Mouse (Mus musculus): ENCODE data around the gene Gm11027.
"Not testable (repeated sequence)": the region's sequence is repeated elsewhere in the genome, so short reads cannot be mapped to it uniquely, and the experiment has no call there.

Gm11027 gene

DNA sequence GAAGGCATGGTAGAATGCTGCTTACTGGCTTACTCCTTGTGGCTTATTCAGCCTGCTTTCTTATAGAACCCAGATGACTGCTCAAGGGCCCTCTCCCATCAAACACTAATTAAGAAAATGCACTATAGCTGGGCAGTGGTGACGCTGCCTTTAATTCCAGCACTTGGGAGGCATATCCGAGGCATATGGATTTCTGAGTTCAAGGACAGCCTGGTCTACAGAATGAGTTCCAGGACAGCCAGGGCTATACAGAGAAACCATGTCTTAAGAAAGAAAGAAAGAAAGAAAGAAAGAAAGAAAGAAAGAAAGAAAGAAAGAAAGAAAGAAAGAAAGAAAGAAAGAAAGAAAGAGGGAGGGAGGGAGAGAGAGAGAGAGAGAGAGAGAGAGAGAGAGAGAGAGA is at the start of gene Gm11027:
Gm11027 (plus strand) TSS at position 301 of the 400 bp plus-strand sequence.
- DNase-seq = not testable (repeated sequence)

DNA sequence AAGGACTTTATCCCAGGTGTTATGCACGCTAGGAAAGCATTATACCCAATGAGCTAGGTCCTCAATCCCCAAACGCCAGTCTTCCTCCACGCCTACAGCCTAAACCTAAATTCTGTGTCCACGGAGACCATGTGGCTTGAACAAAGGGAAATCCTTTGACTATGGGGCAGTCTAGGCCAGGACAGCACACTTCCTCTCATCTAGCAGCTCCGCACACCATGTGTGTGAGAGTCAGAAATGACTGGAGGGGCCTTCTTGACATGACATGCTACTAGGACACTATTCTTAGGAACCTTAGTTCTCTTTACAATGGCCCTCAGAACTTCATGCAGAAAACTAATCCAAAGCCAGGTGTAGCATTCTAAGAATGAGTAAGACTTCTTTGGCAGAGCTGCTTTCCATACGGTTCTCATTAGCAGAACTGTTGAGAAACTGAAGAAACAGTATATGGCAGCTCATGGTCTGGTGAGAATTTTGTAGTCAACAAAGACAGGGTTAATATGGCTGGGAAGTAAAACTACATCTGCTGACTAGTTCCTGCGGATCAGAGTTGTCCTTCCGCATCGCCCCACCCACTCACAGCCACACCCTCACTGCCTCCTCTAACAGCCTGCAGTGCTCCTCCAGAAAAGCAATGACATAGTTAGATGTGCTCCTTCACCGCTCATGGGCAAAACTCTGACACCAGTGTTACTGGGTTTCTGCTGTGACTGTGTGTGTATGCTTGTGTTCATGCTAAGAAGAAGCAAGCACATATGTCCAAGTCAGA is 48.7 kb upstream of the Gm11027 start:
- DNase-seq = no peak

DNA sequence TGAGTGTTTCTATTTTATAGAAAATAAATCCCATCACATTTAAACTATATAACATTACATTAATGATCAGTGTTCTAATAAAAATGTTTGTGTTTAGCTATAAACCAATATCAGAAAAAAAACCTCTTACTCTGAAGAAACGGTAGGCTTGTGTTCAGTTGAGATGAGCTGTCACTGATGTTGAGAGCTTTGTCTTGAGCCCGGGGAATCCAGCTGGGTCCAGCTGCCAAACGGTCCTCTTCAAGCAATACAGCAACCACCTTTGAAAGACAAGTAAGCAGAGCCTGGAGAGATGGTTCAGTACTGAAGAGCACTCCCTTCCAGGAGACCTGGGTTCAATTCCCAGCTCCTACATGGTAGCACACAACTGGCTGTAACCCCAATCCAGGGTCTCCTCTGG is 45.7 kb upstream of the Gm11027 start:
- no peak for DNase-seq

DNA sequence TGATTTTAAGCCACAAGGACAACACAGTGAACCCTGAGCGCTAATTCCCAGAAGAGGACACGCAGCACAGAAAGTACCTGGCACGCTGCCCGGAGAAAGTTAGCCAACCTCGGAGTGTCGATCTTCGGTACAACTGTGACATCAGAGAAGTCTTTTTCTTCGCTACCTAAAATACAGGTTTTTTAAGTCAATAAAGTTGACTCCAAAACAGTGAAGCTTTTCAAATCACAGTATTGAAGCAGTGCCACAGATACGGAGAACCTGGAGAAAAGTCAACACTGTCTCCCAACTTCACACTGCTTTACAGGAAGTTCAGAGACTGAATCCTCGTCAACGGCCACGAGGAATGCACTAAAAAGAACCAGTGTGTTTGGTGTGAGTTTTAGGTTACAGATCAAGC is 43.6 kb upstream of the Gm11027 start:
- peak; percentile 80 to 84 for DNase-seq

DNA sequence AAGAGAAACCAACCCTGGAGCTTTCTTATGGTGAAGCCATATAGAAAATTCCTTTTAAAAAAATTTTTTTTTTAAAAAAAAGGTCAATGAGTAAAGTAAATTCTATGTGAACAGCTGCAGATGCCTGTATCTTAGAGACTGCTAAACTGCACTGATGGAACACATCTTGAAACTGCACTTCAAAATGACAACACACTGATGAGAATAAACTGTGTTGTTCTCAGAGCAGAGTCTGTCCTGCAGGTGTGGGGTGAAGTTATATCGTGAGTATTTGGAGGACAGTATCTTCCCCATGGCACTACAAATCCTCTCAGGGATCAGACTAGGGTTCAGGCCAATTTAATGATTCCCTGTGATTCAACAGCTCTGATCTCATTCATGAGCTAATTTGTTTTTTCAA is 43.1 kb upstream of the Gm11027 start:
- no peak for DNase-seq

DNA sequence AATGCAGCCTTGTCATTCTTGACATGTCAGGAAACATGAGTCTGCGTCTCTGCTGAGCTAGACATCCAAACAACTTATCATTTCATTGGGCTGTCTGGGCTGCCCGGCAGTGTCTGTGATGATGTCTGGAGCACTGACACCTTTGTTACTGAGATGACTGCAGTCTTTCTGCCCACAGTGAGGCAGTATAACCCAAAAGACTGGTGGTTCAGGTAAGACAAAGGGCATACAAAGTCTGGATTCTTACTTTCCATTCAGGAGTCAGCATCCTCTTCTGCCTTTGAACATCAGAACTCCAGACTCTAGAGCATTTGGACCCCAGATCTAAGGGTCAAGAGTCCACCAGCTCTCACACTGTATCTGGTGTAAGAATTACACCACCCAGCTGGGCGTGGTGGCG is 39.8 kb upstream of the Gm11027 start:
- no peak for DNase-seq

DNA sequence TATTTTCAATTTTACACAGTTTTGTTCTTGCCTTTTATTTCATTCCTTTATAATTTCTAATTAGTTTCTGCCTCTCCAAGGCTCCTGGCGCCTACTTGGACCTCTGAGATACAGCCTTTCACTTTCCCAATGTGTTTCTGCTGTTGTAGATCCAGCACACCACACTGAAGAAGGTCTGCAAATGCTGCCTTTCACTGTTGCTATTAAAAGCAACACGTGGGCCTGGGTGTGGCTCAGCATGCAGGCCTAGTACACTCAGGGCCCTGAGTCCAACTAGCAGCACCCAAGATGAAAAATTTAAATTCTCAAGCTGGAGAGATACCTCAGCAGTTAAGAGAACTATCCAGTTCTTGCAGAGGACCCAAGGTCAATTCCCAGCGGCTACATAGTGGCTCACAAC is 38.5 kb upstream of the Gm11027 start:
- no peak for DNase-seq

DNA sequence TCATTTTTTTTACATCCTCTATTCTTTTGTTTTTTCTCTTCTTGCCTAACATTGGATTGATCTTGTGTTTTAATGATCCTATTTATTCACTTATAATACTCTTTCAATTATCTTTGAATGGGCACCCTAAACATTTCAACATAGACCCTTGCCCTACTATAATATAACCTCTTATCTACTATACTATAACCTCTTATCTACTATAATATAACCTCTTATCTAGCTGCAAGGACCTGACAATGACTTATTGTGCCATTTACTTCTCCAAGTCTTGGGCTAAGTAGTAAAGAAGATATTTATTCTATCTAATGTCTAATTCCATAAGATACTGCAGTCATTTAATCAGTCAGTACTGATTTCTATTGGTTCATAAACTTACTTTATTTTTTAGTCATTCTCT is 36.8 kb upstream of the Gm11027 start:
- DNase-seq = no peak

DNA sequence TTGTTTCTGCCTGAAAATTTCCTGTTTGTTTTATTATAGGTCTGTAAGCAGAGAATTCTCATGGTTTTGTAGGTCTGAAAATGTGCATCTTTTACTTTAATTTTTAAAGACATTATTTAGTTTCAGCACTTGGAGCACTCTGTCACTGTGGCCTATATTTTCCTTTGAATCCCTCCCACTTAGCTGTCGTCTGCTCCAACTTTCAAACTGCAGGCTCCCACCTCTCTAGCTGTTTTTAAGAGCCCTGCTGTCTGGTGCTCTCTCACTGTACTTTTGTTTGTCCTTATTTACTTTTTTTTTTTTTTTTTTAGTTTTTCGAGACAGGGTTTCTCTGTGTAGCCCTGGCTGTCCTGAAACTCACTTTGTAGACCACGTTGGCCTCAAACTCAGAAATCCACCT is 36.4 kb upstream of the Gm11027 start:
- no peak for DNase-seq

DNA sequence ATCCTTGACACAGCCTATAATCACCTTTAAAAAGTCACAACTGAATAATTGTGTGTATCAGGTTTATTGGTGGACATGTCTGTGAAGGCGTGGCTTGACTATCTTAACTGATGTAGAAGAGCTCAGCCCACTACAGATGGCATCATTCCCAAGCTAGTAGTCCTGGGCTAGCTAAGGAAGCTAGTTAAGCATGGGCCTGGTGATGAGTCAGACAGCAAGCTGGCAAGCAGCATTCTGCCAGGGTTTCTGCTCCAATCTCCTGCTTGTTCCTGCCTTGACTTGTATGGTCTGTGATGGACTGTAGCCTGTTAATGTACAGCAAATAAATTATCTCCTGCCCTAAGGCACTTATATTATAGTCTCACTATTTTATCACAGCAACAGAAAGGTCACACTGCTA is 30.6 kb upstream of the Gm11027 start:
- no peak for DNase-seq

DNA sequence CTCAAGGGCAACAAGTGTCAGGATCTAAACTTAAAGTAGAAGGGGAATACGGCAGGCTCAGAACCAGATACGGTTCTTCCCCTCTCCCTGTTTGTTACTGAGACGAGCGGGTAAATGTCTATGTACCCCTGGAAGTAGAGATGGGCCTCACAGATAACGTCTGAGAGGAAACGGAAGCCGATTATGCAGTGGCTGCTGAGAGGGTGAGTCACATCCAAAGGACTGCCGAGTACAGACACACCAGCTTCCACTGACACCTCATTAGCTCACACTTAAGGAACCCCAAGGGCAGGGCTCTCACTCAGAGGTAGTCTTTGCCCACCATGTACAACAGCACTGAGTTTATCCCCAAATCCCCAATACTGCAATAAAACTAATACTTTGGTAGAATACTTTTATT is 20.5 kb upstream of the Gm11027 start:
- no peak for DNase-seq

DNA sequence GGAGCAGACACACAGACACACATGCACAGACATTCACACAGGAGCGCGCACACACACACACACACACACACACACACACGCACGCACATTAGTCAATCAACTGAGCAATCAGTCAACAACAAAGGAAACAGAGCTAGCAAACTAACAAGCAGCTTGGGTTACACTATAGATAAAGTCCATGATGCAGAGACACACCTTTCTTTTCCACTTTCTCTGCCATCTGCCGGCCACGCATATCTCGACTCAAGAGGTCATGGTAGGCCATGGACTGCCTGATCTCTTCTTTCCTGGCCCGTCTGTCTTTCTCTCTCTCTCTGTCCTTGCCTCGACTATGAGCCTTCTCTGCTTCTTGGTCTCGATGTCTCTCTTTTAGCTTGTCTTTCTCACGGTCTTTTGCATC is 19.6 kb upstream of the Gm11027 start:
- no peak for DNase-seq

DNA sequence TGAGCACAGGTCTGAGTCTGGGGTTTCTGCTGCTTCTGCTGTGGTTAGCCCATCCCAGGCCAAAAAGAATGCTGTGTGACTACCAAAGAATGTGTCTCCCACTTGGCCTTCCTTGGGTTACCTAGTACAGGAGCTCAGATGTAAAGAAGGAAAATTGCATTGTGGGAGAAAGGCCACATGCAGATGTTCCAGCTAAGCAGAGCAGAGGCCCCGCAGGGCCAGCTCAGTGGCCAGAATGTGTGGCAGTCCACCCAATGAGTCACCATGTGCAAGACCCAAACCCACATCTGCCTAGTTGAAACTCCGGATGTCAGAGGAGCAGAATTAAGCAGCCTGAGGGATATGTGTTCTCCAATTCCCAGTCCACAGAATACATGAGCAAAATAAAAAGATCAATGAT is 16.9 kb upstream of the Gm11027 start:
- no peak for DNase-seq

DNA sequence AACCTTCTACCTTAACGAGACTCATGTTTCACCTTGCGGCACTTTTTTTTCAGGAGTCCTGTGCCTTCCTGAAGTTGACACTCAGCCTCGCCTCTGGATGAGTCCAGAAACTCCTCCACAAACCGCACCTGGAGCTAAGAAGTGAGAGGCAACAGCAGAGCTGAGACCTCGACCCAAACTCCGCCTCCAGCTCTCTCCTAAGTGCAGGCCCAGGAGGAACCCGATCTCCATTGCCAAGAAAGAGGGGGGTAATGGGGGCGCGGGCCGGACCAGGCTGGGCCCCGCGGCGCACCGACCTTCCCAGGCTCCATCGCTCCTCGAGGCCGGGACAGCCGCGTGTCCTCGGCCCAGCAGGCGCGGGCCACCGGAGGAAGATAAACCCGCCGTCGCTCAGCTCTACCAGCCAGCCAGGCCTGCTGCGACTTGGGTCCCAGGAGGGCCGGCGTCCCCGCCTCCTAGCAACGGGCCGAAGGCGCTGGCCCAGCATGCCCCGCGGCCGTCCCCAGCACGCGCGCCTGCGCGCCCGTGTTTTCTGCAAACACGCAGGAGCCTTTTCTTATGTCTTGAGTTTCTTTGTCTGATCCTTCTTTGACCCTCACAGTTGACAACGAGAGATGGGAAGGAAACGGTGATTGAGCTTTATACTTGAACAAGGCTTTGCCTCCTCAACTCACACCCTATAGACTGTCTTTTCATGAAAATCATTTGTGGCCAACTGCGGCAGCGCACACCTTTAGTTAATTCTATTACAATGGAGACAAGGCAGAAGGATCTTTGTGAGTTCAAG is 12.4 kb upstream of the Gm11027 start, which contains the start of gene Wdr60:
Wdr60 (minus strand) TSS at position 468 of the 787 bp plus-strand sequence.
- DNase-seq = peak; percentile 92 to 94

DNA sequence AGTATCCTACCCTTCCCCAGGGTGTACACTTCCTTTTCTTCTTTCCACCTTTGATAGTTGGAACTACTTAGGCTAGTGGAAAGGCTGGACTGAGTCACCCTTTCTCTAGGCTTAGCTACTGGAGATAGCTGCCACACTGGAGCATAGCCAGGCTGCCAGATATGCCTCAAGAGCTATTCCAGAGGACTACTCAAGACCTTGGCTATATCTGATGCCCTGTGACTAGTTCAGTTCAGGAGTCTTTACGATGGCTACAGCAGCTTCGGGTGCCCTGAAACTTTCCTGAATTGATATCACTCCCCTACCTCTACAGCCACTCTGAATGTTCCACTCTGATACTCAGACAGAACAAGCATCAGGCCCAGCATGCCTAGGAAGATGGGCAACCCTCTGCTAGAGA is 10.4 kb upstream of the Gm11027 start:
- no peak for DNase-seq

DNA sequence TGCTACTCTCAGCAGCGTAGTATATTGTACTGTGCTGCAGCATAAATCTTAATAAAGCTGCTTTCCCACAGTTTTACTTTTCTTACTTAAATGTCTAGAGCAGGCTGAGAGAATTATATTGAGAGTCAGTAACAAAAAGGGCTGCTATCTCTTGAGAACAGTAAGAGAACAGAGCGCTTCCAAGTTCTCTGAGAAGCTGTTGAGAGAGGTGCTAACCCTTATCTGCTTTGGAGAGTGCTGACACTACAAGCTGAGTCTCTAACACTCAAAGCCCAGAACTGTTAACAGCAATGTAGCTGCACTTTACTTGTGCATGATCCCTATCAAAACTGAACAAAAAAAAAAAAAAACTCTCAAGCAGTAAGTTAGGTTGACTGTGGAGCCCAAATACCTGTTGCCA is 9.9 kb upstream of the Gm11027 start:
- no peak for DNase-seq

DNA sequence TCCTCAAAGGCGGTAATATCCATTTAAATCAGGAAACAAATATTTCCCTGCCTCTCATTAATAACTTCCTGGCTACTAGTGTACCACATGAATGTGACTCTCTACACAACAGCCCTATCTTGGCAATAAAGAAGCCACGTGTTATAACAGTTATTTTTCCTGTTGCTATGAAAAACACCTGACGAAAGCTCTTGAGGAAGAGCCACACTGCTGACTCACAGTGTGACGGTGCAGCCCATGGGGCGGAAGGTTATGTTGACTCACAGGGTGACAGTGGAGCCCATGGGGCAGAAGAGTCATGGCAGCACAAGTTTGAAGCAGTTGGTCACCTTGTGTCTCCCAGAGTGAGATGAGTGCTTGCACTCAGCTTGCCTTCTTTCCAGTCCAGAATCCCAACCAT is 5.7 kb upstream of the Gm11027 start:
- no peak for DNase-seq

DNA sequence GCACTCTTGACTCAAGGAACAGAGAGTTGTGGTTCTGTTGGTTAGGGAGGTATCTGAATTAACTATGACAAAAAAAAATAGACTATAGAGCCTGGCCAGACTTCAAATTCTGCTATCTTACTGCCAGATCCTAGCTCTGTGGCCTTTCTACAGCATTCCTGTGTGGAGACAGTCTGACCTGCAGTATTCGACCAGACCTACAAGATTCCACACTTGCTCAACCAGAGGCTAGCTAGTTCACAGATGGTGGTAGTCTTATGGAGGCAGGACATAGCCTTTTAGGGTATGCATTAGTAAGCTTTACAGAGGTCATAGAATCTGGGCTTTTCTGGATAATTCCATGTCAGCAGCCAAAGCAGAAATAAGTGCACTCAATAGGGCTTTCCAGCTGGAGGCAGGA is 4.6 kb upstream of the Gm11027 start:
- DNase-seq = no peak

DNA sequence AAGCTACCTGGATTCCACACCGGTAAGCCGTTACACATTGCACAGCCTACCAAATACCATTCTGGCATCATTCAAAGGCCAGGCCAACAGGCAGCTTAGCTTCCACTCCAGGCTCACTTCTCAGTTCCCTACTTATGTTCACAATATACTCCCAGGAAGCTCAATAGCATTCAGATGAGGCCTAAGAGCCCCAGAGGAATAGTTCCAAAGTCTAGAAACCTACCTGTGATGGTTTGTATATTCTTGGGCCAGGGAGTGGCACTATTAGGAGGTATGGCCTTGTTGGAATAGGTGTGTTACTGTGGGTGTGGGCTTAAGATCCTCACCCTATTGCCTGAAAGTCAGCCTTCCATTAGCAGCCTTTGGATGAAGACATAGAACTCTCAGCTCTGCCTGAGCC is 4.1 kb upstream of the Gm11027 start:
- DNase-seq = no peak

DNA sequence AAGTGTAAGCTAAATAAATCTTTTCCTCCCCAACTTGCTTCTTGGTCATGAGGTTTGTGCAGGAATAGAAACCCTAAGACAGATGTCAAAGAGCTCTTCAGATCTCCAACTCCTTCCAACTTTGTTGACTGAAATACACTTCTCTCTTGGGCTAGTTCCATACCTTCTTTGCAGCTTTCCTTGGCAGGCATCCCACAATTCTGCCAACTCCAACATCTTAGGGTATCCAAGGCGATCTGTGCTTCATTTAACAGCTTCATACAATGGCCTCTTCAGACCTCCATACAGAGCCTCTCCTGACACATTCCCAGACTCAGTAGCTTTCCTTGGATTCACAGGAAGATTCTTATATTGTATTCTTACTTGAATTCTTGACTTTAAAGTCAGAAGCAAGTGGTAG is 1.5 kb upstream of the Gm11027 start:
- DNase-seq = no peak

DNA sequence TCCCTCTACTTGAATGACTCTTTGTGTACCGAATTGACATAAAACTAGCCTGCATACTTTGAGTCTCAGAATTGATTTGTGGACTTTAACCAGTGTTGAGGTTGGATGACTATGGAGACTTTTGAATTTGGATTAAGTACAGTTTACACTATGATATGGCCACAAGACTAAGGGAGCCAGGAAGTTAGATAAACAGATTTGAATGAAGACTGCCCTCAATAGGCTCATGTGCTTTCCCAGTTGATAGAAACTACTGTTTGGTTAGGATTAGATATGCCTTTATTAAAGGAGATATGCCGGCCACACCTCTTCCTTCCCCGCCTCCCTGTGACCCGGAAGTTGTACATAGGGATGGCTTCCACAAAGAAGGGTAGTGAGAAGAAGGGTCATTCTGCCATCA is 445 bp downstream of the Gm11027 start:
- DNase-seq = no peak

DNA sequence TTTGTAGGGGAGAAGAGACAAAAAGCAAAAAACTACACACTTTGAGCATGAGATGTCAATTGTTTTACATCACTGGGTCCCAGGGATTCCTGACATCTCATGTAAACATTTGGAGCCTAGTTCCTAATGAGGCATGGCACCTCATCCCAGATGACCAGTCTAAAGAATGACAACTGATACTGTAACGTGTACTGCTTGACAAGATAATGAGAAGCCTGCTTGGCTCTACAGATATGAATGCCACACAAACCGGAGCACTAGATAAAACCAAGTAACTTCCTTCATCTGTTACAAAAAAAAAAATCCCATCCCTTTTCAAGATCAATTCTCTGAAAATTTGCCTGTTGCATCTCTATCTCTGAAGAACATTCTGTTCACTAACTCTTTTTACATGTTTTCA is 1.8 kb downstream of the Gm11027 start:
- no peak for DNase-seq

DNA sequence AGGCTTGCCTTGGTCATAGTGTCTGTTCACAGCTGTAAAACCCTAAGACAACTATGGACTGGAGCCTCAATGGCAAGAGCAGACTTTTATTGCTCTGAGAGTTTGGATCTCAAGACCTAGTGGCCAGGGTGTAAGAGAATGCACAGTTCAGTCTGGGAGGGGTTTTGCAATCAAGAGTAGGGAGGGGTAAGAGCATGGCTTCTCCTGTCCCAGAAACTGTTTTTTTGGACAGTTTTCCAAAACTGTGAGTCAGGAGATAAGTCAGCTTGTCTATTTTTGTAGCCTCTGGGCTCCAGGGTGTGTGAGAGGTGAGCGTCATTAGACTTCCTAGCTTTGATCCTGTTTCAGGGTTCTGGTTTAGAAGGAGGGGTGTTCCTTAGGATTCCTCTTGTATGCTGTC is 3.4 kb downstream of the Gm11027 start:
- no peak for DNase-seq

DNA sequence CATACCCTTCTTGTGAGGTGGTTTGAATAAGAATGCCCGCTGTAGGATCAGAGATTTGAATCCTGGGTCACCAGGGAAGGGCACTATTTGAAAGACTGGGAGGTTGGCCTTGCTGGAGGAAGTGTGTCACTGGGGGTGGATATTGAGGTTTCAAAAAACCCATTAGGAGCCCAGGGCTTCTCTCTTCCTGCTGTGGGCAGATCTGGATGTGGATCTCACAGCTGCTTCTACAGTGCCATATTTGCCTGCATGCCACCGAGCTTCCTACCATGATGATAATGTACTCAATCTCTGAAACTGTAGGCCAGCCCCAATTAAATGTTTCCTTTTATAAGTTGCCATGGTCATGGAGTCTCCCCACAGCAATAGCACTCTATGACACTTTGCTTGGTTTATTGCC is 4.0 kb downstream of the Gm11027 start:
- DNase-seq = no peak

Measured in kidney, postnatal 4 days (tissue).